Mouse (Mus musculus): ENCODE results near the gene Frmd8.
"Not testable (repeated sequence)": the region's sequence is repeated elsewhere in the genome, so short reads cannot be mapped to it uniquely, and the experiment has no call there.

The Frmd8 gene

GRCm38 (mm10) chr19:5885838-5886237 is 10.8 kb upstream of the Frmd8 start:
- DNase-seq (ENCODE audit: low read depth, low spot score): no peak

- DNase-seq (ENCODE audit: low read depth, low spot score): no peak
Measured at GRCm38 (mm10) chr19:5883935-5884334, 8.9 kb upstream of the Frmd8 start.

DNA sequence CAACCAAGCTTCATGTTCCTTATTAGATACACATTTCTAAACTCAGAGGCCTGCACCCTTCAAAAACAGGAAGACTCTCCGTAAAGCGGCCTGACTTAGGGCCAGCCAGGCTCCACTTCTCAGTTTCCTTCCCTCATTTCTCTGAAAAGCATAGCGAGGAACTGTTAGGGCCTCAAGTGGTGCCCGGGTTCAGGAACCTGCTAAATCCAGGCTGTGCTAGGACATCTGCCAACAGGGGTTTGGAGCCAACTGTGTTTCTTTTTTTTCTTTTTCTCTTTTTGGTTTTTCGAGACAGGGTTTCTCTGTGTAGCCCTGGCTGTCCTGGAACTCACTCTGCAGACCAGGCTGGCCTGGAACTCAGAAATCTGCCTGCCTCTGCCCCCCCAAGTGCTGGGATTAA is 7.0 kb upstream of the Frmd8 start:
- not testable (repeated sequence) for DNase-seq (ENCODE audit: low read depth, low spot score)

- no peak for DNase-seq (ENCODE audit: low read depth, low spot score)
Measured at GRCm38 (mm10) chr19:5881155-5881554, 6.1 kb upstream of the Frmd8 start.

DNA sequence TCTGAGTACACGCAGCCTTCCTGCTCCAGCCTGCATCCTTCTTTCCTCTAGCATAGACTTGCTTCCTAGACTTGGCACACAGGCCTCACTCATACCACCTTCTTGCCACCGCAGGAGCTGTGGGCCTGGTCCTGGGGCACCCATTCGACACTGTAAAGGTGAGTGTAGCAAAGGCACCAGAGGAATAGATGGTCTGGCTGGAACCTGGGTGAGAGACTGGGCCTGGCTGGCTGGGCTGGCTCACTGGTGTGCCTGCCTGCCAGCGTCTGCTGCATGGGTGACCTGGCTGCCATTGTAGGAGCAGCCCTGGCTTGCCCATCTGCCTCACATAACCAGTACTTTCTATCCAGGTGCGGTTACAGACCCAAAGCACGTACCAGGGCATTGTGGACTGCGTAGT is 4.7 kb upstream of the Frmd8 start:
- no peak for DNase-seq (ENCODE audit: low read depth, low spot score)

- DNase-seq (ENCODE audit: low read depth, low spot score): no peak
Measured at GRCm38 (mm10) chr19:5878916-5879315, 3.8 kb upstream of the Frmd8 start.

GRCm38 (mm10) chr19:5878362-5878722 is 3.3 kb upstream of the Frmd8 start:
- DNase-seq (ENCODE audit: low read depth, low spot score): no peak

DNA sequence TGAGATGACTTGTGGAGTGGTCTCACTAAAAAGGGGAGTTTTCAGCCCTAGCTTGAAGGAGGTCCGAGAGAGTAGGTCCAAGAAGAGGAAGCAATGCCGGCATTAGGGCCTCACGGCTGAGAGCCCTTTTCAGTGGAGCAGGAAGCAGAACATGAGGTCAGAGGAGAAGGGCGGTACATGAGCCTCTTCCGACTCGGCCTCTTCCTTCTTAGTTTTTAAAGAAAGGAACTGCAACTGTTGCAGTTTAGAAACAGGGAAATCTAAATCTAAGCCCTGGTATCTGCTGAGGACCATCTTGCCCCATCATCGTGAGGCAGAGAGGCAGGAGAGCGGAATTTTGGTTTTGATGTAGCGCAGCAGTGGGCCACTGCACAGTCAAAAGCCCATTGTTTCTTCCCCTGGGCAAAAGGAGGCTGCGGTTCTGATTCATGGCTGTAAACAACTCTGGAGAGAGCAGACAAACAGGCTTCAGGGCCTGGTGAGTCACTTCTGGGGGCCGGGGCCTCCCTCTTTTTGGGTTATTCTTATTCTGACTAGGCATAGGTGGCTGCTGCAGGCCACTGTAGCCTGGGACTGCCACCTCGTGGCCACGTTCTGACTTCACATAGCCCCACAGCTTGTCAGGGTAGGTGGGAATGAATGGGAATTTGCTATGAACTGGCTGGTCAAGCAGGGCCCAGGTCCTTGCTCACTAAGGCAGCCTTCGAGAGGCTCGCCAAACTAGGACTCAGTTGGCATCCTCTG is 2.7 kb upstream of the Frmd8 start, which contains the start of gene Slc25a45:
TSS of gene Slc25a45 (plus strand) at position 191 of the 744 bp plus-strand sequence.
- no peak for DNase-seq (ENCODE audit: low read depth, low spot score)

- no peak for DNase-seq (ENCODE audit: low read depth, low spot score)
Measured at GRCm38 (mm10) chr19:5874391-5874968, 594 bp downstream of the Frmd8 start.

DNA sequence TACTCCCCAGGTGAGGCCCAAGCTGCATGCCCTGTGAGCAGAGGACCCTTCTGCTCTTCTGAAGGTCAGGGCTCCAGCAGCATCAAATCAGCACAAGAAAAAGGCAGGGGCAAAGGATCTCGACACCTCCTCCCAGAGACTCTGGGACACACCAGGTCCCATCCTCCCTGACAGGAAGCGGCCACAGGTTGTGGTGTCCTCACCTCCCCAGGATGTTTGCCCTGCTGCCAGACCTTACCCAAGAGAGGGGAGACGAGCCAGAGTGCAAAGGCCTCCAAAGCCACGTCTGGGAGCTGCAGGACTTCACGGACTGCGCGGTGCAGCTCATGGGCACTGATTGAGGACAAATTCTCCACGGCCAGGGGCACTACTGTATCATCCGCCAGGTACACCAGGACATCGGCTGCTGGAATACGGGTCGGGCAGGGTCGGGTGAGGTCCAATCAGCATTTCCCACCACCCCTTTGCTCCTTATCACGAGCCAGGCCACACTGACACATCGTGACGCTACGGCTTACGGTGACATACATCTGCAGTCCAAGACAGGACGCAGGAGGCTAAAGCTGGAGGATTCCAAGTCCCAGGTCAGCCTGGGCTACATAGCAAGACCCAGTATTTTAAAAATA is 2.0 kb downstream of the Frmd8 start:
- no peak for DNase-seq (ENCODE audit: low read depth, low spot score)

GRCm38 (mm10) chr19:5872528-5872927 is 2.5 kb downstream of the Frmd8 start:
- DNase-seq (ENCODE audit: low read depth, low spot score): no peak

DNA sequence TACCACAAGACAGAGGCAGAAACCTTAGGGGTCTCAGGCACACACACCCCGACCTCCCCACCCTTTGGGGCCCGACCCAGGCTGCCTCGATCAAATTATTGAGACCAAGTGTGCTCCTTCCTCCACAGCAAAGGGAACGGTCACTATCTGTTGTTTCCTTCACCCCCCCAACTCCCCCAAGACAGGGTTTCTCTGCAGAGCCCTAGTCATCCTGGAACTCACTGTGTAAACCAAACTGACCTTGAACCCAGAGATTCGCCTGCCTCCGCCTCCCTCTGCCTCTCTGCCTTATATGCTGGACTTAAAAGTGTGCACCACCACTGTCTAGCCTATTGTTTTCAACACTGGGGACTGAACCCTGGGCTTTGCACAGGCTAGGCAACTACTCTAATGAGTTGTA is 3.4 kb downstream of the Frmd8 start:
- DNase-seq (ENCODE audit: low read depth, low spot score): no peak

GRCm38 (mm10) chr19:5871273-5871672 is 3.8 kb downstream of the Frmd8 start:
- no peak for DNase-seq (ENCODE audit: low read depth, low spot score)

- DNase-seq (ENCODE audit: low read depth, low spot score): no peak
Measured at GRCm38 (mm10) chr19:5868096-5868495, 7.0 kb downstream of the Frmd8 start.

DNA sequence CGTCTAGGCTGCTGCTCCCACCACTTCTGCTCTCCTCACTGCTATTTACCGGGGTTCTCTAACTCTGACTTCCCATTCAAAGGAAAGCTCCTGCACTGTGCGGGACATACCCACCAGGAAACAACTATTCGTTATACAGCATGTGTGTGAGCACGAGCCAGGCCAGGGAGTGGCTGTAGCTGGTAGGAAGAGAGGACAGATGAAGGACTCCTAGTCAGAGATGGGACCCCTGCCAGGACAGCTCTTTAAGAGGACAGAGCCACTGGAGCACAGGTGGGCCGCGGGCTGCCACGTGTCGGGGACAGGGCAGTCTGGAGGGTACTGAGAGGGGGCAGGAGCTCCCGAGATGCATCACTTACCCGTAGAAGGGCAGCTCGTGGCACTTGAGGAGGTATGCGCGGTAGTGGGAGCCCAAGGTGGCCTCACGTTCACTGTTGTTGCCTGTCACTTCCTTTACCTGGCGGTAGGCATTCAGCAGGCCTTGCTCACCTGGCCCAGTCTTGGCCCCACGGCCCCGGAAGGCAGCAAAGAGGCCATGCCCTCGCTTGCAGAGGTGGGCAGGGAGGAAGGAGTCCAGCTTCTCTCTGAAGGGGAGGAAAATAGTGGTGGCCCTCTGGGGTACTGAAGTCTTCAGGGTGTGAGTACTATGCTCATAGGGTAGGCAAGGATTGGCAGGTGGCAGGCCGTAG is 10.2 kb downstream of the Frmd8 start:
- DNase-seq (ENCODE audit: low read depth, low spot score): no peak

DNA sequence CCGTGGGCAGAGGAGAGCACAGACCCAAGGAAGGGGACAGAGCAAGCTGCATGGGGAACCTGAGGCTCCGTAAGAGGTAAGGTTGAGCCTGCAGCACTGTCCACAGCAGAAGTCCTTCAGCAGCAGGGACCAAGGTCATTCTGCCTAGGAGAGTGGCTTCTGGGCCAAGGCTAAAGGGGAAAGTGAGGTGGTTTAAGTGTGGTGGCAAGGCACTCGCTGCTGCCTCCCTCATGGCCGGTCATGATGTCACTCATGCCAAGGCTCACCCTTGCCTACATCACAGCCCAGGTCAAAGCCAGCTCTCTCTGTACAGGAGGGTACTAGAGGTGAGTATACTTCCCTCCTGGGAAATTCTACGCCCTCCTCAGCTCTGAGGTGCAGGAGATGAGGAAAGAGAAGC is 11.3 kb downstream of the Frmd8 start:
- DNase-seq (ENCODE audit: low read depth, low spot score): no peak

- DNase-seq (ENCODE audit: low read depth, low spot score): no peak
Measured at GRCm38 (mm10) chr19:5862335-5863085, 12.6 kb downstream of the Frmd8 start.

DNA sequence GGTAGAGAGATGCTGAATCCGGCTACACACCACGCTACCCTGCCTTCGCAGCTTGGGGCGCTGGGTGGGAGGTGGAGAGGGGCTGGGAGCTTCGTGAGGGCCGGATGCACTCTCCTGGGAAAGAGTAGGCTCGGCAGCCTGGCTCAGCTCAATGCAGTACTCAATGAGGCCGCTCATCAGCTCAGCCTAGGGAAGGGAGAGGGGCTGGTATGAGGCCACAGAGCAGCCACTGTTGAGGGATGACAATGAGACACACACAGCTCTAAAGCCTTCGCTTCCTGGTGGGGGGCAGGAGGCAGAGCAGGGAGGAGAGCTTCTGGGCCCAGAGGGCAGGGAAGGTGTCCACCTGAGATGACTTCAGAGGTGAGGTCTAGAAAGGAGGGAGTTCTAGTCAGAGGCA is 18.5 kb downstream of the Frmd8 start:
- no peak for DNase-seq (ENCODE audit: low read depth, low spot score)

- DNase-seq (ENCODE audit: low read depth, low spot score): no peak
Measured at GRCm38 (mm10) chr19:5852035-5852722, 22.9 kb downstream of the Frmd8 start.

- no peak for DNase-seq (ENCODE audit: low read depth, low spot score)
Measured at GRCm38 (mm10) chr19:5851481-5851971, 23.5 kb downstream of the Frmd8 start.

DNA sequence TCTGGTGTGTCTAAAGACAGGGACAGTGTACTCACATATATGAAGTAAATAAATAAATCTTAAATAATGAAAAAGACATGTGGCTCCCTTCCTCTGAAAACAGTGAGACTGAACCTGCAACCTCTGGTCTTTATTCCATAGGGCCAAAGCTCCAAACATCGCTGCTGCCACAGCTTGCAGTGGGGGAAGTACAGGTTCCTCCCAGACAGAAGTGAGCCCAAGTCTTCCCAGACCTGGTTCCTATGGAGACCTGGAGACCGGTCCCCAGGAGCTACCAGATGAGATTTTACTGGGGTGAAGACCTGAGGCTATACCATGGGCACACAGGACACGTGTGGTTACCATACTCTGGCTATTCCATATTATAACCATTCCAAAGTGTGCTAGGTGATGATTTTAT is 24.2 kb downstream of the Frmd8 start:
- DNase-seq (ENCODE audit: low read depth, low spot score): no peak
